Mouse (Mus musculus) embryo, embryonic 10.5 days (tissue): ENCODE data around the gene Cacna1g.

ENCODE experiments used
- DNase-seq: peaks from one replicate; pipeline ENCODE4 v3.0.0-alpha.2; 2015; ENCODE audit warnings: low spot score

Gene Cacna1g

GRCm38 (mm10) chr11:94447017-94447416 lies 27.0 kb downstream of the Cacna1g start:
- DNase-seq: peak; percentile 67

GRCm38 (mm10) chr11:94445300-94445699 lies 28.7 kb downstream of the Cacna1g start:
- DNase-seq: no peak

GRCm38 (mm10) chr11:94444829-94445228 lies 29.2 kb downstream of the Cacna1g start:
- DNase-seq: no peak

- no peak for DNase-seq
These were observed 32.2 kb downstream of the Cacna1g start for GRCm38 (mm10) chr11:94441752-94442151.

GRCm38 (mm10) chr11:94441122-94441521 lies 32.9 kb downstream of the Cacna1g start:
- peak; percentile 46 for DNase-seq

- no peak for DNase-seq
These were observed 33.6 kb downstream of the Cacna1g start for GRCm38 (mm10) chr11:94440421-94440820.

- peak; percentile 68 for DNase-seq
These were observed 44.9 kb downstream of the Cacna1g start for GRCm38 (mm10) chr11:94429011-94429651.

GRCm38 (mm10) chr11:94428091-94428835 lies 45.7 kb downstream of the Cacna1g start:
- DNase-seq: peak; percentile 40

GRCm38 (mm10) chr11:94425656-94426055 lies 48.3 kb downstream of the Cacna1g start:
- DNase-seq: no peak

- no peak for DNase-seq
These were observed 48.8 kb downstream of the Cacna1g start for GRCm38 (mm10) chr11:94425215-94425614.

GRCm38 (mm10) chr11:94424380-94424779 lies 49.6 kb downstream of the Cacna1g start:
- DNase-seq: no peak

GRCm38 (mm10) chr11:94423855-94424254 lies 50.1 kb downstream of the Cacna1g start:
- no peak for DNase-seq

- no peak for DNase-seq
These were observed 53.0 kb downstream of the Cacna1g start for GRCm38 (mm10) chr11:94420991-94421390.

- peak; percentile 55 for DNase-seq
These were observed 53.7 kb downstream of the Cacna1g start for GRCm38 (mm10) chr11:94420325-94420724.

GRCm38 (mm10) chr11:94419004-94419727 lies 54.8 kb downstream of the Cacna1g start:
- no peak for DNase-seq

GRCm38 (mm10) chr11:94414042-94414441 lies 60.0 kb downstream of the Cacna1g start:
- no peak for DNase-seq

- no peak for DNase-seq
These were observed 60.5 kb downstream of the Cacna1g start for GRCm38 (mm10) chr11:94413516-94413915.

- DNase-seq: no peak
These were observed 61.0 kb downstream of the Cacna1g start for GRCm38 (mm10) chr11:94412998-94413469.

- DNase-seq: no peak
These were observed 61.4 kb downstream of the Cacna1g start for GRCm38 (mm10) chr11:94412562-94412961.

- peak; percentile 74 for DNase-seq
These were observed 66.1 kb downstream of the Cacna1g start for GRCm38 (mm10) chr11:94407803-94408321.

GRCm38 (mm10) chr11:94405348-94405747 lies 68.7 kb downstream of the Cacna1g start:
- no peak for DNase-seq

- peak; percentile 81 for DNase-seq
These were observed 69.2 kb downstream of the Cacna1g start for GRCm38 (mm10) chr11:94404641-94405260.
